Mouse (Mus musculus): ENCODE results near the gene Akr1b10.
"Not testable (repeated sequence)": the region's sequence is repeated elsewhere in the genome, so short reads cannot be mapped to it uniquely, and the experiment has no call there.

Gene Akr1b10

GRCm38 (mm10) chr6:34370081-34370480 is 13.9 kb upstream of the Akr1b10 start:
- no peak for ATAC-seq (ENCODE audit: insufficient number of reproducible peaks, low FRiP score, low TSS enrichment)

- ATAC-seq (ENCODE audit: insufficient number of reproducible peaks, low FRiP score, low TSS enrichment) = peak; percentile 86
Measured at GRCm38 (mm10) chr6:34371700-34372351, 12.2 kb upstream of the Akr1b10 start.

GRCm38 (mm10) chr6:34373841-34374240 is 10.2 kb upstream of the Akr1b10 start:
- no peak for ATAC-seq (ENCODE audit: insufficient number of reproducible peaks, low FRiP score, low TSS enrichment)

- not testable (repeated sequence) for ATAC-seq (ENCODE audit: insufficient number of reproducible peaks, low FRiP score, low TSS enrichment)
Measured at GRCm38 (mm10) chr6:34375888-34376287, 8.1 kb upstream of the Akr1b10 start.

GRCm38 (mm10) chr6:34383401-34383800 is 617 bp upstream of the Akr1b10 start:
- no peak for ATAC-seq (ENCODE audit: insufficient number of reproducible peaks, low FRiP score, low TSS enrichment)

GRCm38 (mm10) chr6:34384701-34385370 is 818 bp downstream of the Akr1b10 start:
- no peak for ATAC-seq (ENCODE audit: insufficient number of reproducible peaks, low FRiP score, low TSS enrichment)

GRCm38 (mm10) chr6:34388420-34389156 is 4.6 kb downstream of the Akr1b10 start:
- ATAC-seq (ENCODE audit: insufficient number of reproducible peaks, low FRiP score, low TSS enrichment) = no peak

GRCm38 (mm10) chr6:34395897-34396296 is 11.9 kb downstream of the Akr1b10 start:
- ATAC-seq (ENCODE audit: insufficient number of reproducible peaks, low FRiP score, low TSS enrichment) = no peak

GRCm38 (mm10) chr6:34398431-34398830 is 14.4 kb downstream of the Akr1b10 start:
- no peak; the same call in 1 of the 2 replicates for ATAC-seq (ENCODE audit: insufficient number of reproducible peaks, low FRiP score, low TSS enrichment)

GRCm38 (mm10) chr6:34399606-34400220 is 15.7 kb downstream of the Akr1b10 start:
- ATAC-seq (ENCODE audit: insufficient number of reproducible peaks, low FRiP score, low TSS enrichment) = no peak

- ATAC-seq (ENCODE audit: insufficient number of reproducible peaks, low FRiP score, low TSS enrichment) = no peak
Measured at GRCm38 (mm10) chr6:34400696-34401095, 16.7 kb downstream of the Akr1b10 start.

- ATAC-seq (ENCODE audit: insufficient number of reproducible peaks, low FRiP score, low TSS enrichment) = no peak
Measured at GRCm38 (mm10) chr6:34406746-34407145, 22.7 kb downstream of the Akr1b10 start.

GRCm38 (mm10) chr6:34407403-34407802 is 23.4 kb downstream of the Akr1b10 start:
- no peak for ATAC-seq (ENCODE audit: insufficient number of reproducible peaks, low FRiP score, low TSS enrichment)

- ATAC-seq (ENCODE audit: insufficient number of reproducible peaks, low FRiP score, low TSS enrichment) = no peak
Measured at GRCm38 (mm10) chr6:34412023-34412422, 28.0 kb downstream of the Akr1b10 start, which contains the start of gene Akr1b7. TSS of gene Akr1b7 (plus strand) at chr6:34412334.

GRCm38 (mm10) chr6:34412688-34413087 is 28.7 kb downstream of the Akr1b10 start:
- ATAC-seq (ENCODE audit: insufficient number of reproducible peaks, low FRiP score, low TSS enrichment) = no peak

- ATAC-seq (ENCODE audit: insufficient number of reproducible peaks, low FRiP score, low TSS enrichment) = not testable (repeated sequence)
Measured at GRCm38 (mm10) chr6:34413386-34413785, 29.4 kb downstream of the Akr1b10 start.

GRCm38 (mm10) chr6:34416521-34416920 is 32.5 kb downstream of the Akr1b10 start:
- ATAC-seq (ENCODE audit: insufficient number of reproducible peaks, low FRiP score, low TSS enrichment) = no peak

GRCm38 (mm10) chr6:34419071-34419470 is 35.1 kb downstream of the Akr1b10 start:
- ATAC-seq (ENCODE audit: insufficient number of reproducible peaks, low FRiP score, low TSS enrichment) = no peak

- ATAC-seq (ENCODE audit: insufficient number of reproducible peaks, low FRiP score, low TSS enrichment) = no peak
Measured at GRCm38 (mm10) chr6:34439006-34439405, 55.0 kb downstream of the Akr1b10 start.

- no peak for ATAC-seq (ENCODE audit: insufficient number of reproducible peaks, low FRiP score, low TSS enrichment)
Measured at GRCm38 (mm10) chr6:34441556-34442257, 57.7 kb downstream of the Akr1b10 start.

Data from cerebellum, adult (tissue).